Mouse (Mus musculus): Measurements from ENCODE around the gene Gm20388.
"Not testable (repeated sequence)": the region's sequence is repeated elsewhere in the genome, so short reads cannot be mapped to it uniquely, and the experiment has no call there.

The Gm20388 gene

DNA sequence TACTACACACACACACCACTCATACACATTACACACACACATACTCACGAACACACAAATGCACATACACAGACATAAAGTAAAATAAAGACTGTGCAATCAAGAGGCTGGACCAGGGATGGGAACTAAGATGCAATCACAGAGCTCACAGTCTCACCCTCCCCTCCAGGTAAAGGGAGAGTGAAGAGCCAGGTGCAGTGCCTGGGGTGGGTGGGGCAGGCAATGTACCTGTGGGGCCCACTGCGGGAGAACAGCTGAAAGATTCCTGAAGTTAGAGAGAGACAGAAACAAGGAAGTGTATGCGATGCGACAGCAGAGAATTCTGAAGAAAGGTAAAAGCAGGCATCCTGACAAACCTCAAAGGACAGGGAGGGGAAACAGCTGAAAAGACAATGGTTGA is 3884.1 kb downstream of the Gm20388 start:
- DNase-seq (ENCODE audit: low spot score in 2 of 2), result no peak

DNA sequence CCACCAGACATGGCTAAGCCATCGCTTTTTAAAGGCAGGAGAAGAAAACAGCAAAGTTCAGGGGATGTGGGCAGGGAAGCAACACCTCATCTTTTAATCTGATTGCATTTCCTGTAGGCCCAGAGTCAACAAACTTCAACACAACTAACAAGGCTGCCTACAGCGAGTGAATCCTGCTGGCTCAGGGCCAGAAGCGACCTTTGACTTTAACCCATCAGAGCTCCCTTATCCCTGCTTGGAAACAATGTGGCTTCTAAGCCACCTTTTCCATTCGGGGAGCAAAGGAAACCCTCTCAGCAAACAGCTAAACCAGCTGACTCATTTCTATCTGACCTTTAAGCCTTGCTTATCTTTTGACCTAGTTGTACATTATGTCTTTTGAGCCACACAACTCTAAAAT is 3886.1 kb downstream of the Gm20388 start:
- DNase-seq (ENCODE audit: low spot score in 2 of 2), result no peak

DNA sequence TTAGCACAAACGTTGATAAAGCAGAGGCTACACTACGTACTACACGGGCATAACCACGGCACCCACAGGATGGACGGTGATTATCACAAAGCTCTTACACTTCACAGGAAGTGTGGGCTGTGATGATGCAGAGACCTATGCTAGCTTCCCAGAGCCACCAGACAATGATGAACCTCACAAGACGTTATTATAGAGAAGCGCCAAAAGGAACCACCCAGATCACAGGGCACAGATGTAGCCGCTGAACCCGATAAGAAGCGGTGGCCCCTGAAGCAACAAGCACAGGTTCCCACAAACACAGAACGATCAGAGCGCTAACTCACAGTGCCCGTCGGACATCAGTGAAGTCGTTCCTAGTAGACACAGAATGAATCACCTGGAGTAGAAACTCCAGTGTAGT is 3887.3 kb downstream of the Gm20388 start:
- no peak for DNase-seq (ENCODE audit: low spot score in 2 of 2)

DNA sequence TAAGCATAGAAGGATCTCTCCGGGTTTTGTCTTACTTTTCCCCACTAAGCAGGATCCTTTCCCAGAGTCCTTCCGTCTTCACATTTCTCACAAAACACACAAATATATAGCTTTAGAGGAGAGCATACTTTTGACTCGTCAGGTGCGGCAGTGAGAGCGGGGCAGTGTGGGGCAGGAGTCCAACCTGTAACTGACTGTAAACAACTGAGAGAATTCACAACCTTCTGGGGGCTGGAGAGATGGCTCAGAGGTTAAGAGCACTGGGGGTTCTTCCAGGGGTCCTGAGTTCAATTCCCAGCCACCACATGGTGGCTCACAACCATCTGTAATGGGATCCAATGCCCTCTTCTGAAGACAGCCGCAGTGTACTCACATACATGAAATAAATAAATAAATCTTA is 3888.8 kb downstream of the Gm20388 start:
- DNase-seq (ENCODE audit: low spot score in 2 of 2), result no peak

DNA sequence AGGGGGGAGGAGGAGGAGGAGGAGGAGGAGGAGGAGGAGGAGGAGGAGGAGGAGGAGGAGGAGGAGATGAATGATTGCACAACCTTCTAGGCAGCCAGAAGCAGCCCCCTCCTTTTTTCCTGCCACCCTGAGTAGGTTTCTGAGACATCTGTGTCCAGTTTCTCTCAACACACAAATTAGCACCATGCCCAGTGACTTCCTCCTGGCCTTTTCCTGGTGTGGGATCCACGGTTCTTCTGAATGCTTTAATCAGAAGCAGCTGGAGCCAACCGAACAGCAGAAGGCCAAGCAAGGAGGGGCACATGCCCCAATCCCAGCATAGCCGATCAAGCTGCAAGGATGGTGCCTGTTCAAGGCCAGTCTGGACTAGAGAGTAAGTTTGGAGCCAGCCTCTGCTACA is 3889.2 kb downstream of the Gm20388 start:
- no peak for DNase-seq (ENCODE audit: low spot score in 2 of 2)

DNA sequence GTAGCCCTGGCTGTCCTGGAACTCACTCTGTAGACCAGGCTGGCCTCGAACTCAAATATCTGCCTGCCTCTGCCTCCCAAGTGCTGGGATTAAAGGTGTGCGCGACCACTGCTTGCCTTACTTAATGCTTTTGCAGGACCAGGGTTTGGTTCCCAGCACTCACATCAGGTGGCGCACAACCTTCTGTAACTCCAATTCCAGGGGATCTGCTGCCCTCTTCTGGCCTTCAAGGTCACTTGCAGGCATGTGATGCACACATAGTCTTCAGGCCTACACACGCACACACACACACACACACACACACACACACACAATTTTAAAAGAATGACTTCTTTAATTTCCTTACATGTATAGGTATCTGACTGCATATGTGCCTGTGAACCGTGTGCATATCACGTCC is 3890.2 kb downstream of the Gm20388 start:
- no peak for DNase-seq (ENCODE audit: low spot score in 2 of 2)

DNA sequence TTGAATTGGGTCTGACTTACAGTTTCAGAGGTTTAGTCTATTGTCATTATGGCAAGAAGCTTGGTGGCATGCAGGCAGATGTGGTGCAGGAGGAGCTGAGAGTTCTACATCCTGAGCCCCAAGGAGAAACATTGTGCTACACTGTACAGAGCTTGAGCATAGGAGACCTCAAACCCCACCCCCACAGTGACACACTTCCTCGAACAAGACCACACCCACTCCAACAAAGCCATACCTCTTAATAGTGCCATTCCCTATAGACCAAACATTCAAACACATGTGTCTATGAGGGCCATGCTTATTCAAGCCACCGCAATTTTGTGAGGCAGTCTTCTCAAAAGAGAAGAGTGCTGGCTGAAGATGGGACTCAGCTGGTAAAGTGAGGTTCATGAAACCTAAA is 3890.9 kb downstream of the Gm20388 start:
- no peak for DNase-seq (ENCODE audit: low spot score in 2 of 2)

DNA sequence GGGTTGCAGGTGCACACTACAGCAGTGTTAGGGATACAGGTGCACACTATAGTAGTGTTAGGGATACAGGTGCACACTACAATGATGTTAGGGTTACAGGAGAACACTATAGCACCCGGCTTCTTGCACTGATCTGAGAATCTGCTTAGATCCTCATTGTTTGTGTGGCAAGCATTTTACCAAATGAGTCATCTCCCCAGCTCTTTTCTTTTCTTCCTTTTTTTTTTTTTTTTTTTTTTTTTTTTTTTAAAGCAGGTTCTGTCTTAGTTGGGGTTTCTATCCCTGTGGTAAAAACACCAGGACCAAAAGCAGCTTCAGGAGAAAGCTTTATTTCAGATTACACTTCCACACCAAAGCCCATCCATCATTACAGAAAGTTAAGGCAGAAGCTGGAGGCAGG is 3893.0 kb downstream of the Gm20388 start:
- no peak for DNase-seq (ENCODE audit: low spot score in 2 of 2)

DNA sequence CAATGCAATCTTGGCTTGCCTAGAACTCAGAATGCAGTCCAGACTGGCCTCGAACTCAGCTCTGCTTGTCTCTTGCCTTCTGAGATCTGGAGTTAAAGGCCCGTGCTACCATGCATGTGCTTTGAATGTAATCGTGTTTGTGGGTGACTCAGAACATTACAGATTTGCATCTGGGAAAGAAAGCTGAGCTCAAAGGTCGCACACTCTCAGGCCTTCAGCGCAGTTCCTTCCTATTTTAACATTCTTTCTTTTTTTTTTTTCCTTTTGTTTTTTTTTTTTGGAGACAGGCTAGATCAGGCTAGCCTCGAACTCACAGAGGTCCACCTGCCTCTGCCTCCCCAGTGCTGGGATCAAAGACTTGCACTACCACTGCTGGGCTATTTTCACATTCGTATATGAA is 3893.9 kb downstream of the Gm20388 start:
- no peak for DNase-seq (ENCODE audit: low spot score in 2 of 2)

DNA sequence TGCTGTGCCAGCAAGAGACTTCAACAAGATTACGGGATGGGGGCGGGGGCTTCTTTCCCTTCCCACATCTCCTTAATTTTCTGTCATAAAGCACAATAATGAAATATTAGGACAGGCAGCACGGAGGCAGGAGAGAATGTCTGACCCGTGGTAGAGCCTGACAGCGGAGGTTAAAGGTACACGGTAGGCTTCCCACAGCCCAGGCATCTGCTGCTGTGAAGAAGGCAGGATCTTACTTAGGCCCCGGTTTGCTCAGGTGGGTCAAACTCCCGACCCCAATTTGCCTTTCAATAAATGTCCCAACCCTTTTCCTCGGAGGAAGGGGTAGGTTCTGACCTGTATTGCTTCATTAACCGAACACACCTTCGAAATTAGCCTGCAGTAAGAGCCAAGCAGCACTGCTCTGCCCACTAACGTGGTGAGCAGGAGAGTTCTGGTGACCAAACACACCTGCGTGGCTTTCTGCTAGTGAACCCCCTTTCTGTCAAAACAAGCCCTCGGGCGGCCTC is 3894.6 kb downstream of the Gm20388 start:
- no peak for DNase-seq (ENCODE audit: low spot score in 2 of 2)

DNA sequence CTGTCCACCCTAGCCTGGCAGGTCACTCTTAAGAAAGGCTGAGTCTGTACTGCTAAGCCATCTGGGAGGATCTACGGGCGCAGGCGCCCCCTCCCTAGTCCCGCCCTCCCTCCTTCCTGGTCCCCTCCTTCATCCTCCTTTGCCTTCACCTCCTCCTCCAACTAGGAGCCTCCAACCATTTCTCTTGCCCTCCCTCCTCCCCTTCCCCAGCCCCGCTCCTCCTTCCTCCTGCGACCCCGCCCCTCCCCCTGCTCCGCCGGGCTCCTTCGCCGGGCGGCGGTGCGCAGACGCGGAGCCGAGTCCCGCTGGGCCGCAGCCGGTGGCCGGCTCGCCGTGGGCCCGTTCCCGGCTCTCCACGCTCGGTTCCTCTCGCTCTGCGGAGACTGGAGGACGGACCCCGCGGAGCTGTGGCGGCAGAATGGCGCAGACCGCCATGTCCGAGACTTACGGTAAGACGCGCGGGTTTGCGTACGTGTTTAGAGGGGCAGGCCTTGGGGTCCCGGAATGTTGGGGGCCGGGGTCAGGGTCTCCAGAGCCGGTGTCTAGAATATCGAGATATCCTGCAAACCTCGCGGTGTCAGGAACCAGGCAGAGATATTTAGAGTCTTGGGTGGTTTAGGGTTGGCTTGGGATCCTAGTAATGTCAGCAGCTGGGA is 3895.2 kb downstream of the Gm20388 start, which contains the start of gene Rab4a:
TSS of gene Rab4a (plus strand) at position 268 of the 656 bp plus-strand sequence.
- peak; percentile 19 to 35 for DNase-seq (ENCODE audit: low spot score in 2 of 2)

DNA sequence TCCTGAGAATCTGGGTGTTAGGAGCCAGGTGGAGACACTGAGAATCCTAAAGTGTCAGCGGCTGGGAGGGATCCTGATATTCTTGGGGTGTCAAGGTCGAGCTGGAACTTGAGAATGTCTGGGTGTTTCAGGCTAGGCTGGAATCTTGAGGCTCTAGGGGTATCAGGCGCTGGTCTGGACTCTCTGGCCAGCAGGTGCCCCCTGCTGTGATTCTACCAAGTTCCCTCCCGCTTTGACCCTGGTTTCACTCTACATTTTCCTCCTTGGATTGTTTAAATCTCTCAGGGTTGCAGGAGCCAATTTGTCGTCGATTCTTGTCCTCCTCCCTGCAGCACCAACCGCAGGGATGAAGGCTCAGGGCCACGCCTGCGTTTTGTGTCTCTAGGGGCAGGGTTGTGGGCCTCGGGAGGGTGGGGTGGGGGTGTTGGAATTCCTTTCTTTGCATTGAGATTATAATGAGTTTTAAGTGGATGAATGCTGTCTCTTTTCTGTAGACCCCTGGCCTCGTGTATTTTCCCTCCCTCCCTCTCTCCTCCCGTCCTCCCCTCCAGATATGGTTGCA is 3895.8 kb downstream of the Gm20388 start:
- no peak for DNase-seq (ENCODE audit: low spot score in 2 of 2)

DNA sequence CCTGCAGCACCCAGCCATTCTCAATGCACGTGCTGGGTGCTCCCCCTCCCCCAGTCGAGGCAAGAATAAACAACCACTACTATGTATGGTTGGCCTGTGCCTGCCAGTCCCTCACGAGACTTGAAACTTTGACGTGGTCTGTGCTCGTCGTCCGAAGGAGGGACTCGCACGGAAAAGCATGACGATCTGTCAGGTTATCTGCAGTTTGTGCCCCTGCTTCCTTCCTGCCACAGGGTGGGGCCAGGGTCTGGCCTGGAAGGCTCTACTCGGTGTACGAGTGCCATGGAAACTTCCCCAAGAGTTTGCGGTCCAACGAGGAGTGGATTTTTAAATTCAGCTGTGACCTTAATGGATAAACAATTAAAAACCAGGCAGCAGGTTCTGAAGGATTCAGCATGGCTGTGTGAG is 3896.4 kb downstream of the Gm20388 start:
- no peak for DNase-seq (ENCODE audit: low spot score in 2 of 2)

DNA sequence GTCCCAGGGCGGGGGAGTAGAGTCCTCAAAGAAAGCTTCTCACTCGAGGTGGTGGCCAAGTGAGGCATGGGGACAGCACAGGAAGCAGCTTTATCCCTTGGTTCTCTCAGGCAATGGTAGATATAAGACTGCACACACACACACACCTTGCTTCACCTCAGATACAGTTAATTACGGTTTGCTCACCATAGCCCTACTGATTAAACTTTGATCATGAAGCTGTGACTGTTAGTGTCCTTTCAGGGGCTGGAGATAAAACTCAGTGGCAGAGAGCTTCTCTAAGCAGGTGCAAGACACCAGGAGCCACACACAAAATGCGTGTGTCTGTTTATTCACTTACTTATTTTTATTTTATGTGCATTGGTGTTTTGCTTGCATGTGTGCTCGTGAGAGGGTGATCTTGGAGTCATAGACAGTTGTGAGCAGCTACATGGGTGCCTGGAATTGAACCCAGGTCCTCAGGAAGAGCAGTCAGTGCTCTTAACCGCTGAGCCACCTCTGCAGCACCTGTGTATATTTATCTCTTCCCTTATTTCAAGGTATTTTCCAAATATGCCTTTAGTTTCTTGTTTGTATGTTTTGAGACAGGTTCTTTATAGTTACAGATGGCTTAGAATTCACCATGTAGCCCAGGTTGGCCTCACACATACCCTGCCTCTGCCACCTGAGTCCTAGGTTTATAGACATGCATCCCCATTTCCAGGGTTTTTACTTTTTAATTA is 3897.4 kb downstream of the Gm20388 start:
- no peak for DNase-seq (ENCODE audit: low spot score in 2 of 2)

DNA sequence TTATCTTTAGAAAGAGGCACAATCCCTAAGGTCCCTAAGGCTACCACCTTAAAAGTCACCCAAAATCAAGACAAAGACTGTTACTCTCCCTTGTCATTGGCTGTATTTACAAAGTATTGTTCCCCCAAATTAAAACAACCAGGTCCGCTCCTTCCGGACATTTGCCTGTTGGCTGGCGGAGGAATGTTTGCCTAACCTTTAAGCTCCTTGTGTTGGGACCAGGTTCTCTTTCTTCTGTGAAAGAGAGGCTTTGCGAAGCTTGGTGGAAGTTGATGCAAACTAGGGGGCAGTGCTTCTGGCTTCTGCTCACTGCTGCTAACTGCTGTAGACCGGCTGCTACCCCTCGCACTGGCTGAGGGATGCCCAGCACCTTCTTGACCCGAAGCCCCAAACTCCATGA is 3898.0 kb downstream of the Gm20388 start:
- no peak for DNase-seq (ENCODE audit: low spot score in 2 of 2)

DNA sequence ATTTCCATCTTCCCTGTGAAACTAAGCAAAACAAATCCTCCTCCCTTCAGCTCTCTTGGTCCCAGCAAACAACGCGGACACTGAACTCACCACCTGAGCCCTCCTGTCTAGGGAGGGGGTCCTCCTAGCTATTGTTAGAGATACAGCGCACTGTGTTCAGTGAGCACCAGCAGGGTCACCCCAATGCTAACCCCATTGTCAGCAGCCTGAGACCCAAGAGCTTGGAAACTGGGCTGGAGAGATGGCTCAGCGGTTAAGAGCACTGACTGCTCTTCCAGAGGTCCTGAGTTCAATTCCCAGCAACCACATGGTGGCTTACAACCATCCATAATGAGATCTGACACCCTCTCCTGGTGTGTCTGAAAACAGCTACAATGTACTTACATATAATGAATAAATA is 3898.7 kb downstream of the Gm20388 start:
- DNase-seq (ENCODE audit: low spot score in 2 of 2), result not testable (repeated sequence)

DNA sequence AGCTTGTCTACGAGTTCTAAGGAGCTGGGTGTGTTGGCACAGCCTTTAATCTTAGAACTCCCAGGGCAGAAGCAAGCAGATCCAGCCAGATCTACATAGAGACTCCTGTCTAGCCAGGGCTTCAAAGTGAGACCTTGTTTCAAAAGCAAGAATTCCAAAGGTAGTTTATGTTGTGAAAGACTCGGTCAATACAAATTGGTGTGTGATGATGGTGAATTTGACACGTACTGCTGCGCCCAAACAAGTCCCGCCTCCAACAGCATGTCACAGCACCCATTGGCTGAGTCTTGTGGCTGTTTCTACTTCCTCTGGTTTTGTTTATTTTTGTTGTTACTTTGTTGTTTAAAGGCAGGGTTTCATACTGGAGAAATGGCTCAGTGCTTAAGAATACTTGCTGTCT is 3901.6 kb downstream of the Gm20388 start:
- no peak for DNase-seq (ENCODE audit: low spot score in 2 of 2)

DNA sequence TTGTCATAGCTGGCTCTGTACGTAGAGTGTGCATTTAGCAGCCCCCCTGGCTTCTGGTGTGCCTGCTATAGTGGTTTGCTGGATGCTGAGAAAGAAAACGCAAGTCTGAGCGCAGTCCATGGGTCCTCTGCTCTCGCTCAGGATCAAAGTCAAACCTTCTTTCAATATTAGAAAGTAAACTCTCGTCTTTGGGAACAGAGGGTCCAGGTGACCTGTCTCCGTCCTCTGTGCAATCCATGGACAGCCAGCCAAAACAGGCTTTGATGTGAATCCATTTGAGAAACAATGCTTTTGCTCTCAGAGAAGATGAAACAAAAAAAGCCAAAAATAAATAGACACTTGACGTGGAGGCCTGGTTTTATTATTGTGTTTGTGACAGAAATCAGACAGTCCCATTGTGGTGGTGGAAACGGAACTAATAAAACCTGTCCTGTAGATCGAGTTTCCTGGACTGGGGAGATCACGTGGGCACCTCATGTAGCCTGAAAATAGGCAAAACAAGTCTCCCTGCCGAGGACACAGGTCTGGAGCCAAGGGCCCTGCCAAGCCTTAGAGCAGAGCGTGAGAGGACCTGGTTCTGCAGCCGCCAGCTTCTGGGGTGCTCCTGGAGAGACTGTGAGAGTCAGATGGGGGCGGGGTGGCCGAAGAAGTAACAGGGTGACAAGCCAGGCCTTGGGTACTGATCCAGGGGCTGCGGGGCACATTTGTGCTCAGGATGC is 3902.7 kb downstream of the Gm20388 start:
- no peak for DNase-seq (ENCODE audit: low spot score in 2 of 2)

DNA sequence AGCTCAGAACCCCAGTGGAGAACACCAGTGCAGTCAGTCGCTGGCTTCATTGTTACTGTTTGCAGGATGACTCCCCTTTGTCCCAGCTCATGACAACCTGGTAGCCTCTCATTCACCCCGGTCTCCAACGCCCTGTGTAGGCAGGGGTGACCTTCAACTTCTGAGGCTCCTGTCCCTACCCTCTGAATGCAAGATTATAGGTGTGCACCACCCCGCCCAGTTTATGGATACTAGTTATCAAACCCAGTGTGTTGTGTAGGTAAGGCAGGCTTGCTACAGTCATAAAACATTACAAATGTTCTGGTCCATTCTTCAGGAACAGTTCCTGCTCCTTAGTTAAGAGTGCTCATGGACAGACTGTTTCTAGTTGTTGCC is 3903.2 kb downstream of the Gm20388 start:
- no peak for DNase-seq (ENCODE audit: low spot score in 2 of 2)

DNA sequence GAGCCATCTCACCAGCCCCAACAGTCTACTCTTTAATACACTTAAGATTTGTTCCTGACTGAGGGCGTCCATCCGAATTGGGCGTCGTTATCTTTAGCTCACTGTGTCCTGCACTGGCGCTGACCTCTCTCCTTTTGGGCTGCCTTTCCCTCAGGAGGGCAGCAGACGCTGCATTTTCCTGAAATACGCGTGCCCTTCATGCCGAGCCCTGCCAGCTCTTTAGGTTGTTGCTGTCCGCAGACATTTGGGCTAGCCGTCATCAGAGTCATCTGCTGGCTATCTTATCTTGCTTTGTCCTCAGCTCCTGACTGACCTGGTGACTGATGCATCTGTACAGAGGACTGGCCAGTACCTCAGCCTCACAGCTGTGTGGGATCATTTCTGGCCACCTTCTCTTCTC is 3904.7 kb downstream of the Gm20388 start:
- DNase-seq (ENCODE audit: low spot score in 2 of 2), result no peak

DNA sequence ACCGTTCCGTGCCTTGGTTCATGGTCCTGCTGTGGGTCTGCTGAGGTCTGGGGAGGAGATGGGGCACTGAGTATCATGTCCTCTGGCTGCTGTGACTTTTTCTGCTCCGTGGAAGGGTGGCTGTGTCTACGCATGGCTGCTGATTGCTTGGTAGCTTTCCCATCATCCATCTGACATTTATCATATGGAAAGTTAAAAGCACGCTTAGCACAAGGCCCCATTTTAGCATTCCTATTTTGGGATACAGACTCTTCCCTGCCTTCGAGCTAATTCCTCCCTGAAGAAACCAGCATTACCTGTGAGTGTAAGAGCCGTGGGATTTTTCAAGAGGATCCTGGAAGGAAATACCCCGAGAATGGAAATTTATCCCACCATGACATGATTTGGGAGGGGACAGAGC is 3906.3 kb downstream of the Gm20388 start:
- no peak for DNase-seq (ENCODE audit: low spot score in 2 of 2)

DNA sequence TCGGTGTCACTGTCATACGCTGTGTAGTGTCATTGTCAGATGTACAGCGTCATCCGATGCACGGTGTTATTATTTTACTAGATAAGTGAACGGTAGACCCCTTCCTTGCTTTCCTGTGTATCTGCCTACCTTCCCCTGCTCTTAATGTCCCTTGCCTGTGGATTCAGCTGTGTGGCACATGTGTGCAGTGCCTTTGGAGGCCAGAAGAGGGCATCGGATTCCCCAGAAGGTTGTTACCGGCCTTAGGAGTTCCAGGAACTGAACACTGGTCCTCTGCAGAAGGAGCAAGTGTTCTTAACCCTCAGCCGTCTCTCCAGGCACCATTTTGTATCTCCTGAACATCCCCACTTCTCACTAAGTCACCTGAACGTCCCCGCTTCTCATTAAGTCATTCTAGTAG is 3907.1 kb downstream of the Gm20388 start:
- no peak for DNase-seq (ENCODE audit: low spot score in 2 of 2)
